Mouse (Mus musculus): Measurements from ENCODE around the gene Rab24.
A peak's percentile ranks its signal among the peaks of the same experiment; 100 is the strongest.

Rab24 gene

GRCm38 (mm10) chr13:55321434-55322129 is at the start of gene Rab24:
Gene Rab24 (minus strand): TSS chr13:55321946.
- peak; percentile 84 for DNase-seq (ENCODE audit: low read depth, low spot score)

- no peak for DNase-seq (ENCODE audit: low read depth, low spot score)
These were observed 49.4 kb upstream of the Rab24 start for GRCm38 (mm10) chr13:55371007-55371681.

GRCm38 (mm10) chr13:55370234-55370633 is 48.5 kb upstream of the Rab24 start:
- no peak for DNase-seq (ENCODE audit: low read depth, low spot score)

- DNase-seq (ENCODE audit: low read depth, low spot score): no peak
These were observed 47.9 kb upstream of the Rab24 start, which contains the start of gene Rgs14 for GRCm38 (mm10) chr13:55369531-55370114. Gene Rgs14 (plus strand): TSS chr13:55369732.

- DNase-seq (ENCODE audit: low read depth, low spot score): peak; percentile 15
These were observed 46.7 kb upstream of the Rab24 start for GRCm38 (mm10) chr13:55368401-55368800.

GRCm38 (mm10) chr13:55362453-55363060 is 40.8 kb upstream of the Rab24 start, which contains the start of gene Lman2:
Gene Lman2 (minus strand): TSS chr13:55362783.
- peak; percentile 99 for DNase-seq (ENCODE audit: low read depth, low spot score)

- no peak for DNase-seq (ENCODE audit: low read depth, low spot score)
These were observed 40.3 kb upstream of the Rab24 start for GRCm38 (mm10) chr13:55361974-55362452.

GRCm38 (mm10) chr13:55361145-55361544 is 39.4 kb upstream of the Rab24 start:
- peak; percentile 12 for DNase-seq (ENCODE audit: low read depth, low spot score)

- no peak for DNase-seq (ENCODE audit: low read depth, low spot score)
These were observed 25.0 kb upstream of the Rab24 start for GRCm38 (mm10) chr13:55346745-55347144.

- no peak for DNase-seq (ENCODE audit: low read depth, low spot score)
These were observed 22.5 kb upstream of the Rab24 start for GRCm38 (mm10) chr13:55344286-55344685.

- DNase-seq (ENCODE audit: low read depth, low spot score): no peak
These were observed 20.7 kb upstream of the Rab24 start for GRCm38 (mm10) chr13:55342469-55342868.

GRCm38 (mm10) chr13:55339259-55339658 is 17.5 kb upstream of the Rab24 start:
- DNase-seq (ENCODE audit: low read depth, low spot score): peak; percentile 61

GRCm38 (mm10) chr13:55338131-55339054 is 16.6 kb upstream of the Rab24 start:
- no peak for DNase-seq (ENCODE audit: low read depth, low spot score)

GRCm38 (mm10) chr13:55337341-55337975 is 15.7 kb upstream of the Rab24 start:
- no peak for DNase-seq (ENCODE audit: low read depth, low spot score)

GRCm38 (mm10) chr13:55335701-55336100 is 14.0 kb upstream of the Rab24 start:
- no peak for DNase-seq (ENCODE audit: low read depth, low spot score)

- DNase-seq (ENCODE audit: low read depth, low spot score): peak; percentile 91
These were observed 10.6 kb upstream of the Rab24 start for GRCm38 (mm10) chr13:55332331-55332730.

- no peak for DNase-seq (ENCODE audit: low read depth, low spot score)
These were observed 9.0 kb upstream of the Rab24 start for GRCm38 (mm10) chr13:55330567-55331400.

GRCm38 (mm10) chr13:55329683-55330566 is 8.2 kb upstream of the Rab24 start, which contains the start of gene Mxd3:
Gene Mxd3 (minus strand): TSS chr13:55329823.
- DNase-seq (ENCODE audit: low read depth, low spot score): peak; percentile 95
